Mouse (Mus musculus) megakaryocyte, embryonic 14.5 days (primary cell): ENCODE data around the gene Tctn1.

Source experiments
- FLI1 ChIP-seq: IDR thresholded peaks from 2 replicates; pipeline ENCODE4 v1.6.1; 2012; ENCODE audit warnings: low read length, inconsistent platforms, mixed read lengths
- GATA1 ChIP-seq: IDR thresholded peaks from 3 replicates; pipeline ENCODE4 v1.6.1; 2012; ENCODE audit warnings: mixed read lengths, low read length, inconsistent platforms, borderline replicate concordance

- TF ChIP-seq FLI1 (no peak), GATA1 (no peak)
Observed at GRCm38 (mm10) chr5:122284183-122285028, 20.1 kb upstream of the Tctn1 start, which contains the start of gene Pptc7.
